8 mouse cellular contexts compared by ENCODE assay signal in the genomic region with DNA sequence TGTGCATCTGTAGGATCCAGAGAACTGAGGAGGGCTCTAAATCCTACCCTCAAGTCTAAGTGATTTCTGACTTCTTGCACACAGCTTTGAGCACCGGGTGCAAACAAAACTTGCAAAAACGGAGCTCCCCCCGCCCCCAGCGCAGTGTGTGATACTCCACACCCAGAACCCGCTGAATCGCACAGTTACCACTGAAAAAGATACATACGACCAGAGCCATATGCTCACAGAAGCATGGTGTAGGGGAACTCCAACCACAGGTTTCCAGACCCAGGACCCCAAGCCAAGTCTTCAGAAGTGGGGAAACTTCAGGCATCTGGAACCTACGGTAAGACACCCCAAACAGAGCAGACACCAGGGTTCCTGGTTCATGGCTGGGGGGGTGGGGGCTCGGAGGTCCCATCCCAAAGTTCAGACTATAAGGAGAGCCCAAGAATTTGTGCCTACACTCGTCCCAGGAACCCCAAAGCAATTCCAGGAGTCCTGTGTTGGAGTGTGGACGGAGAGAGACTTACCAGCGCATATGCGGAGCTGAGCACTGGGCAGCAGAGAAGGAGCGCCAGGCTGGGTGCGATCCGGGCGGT. TPM values are rescaled to one million over a fixed set of nuclear protein-coding genes. Genes with fewer than 3 reads are reported as not detected.
DNase-seq lines count a peak whose midpoint lies in the region; ATAC-seq and TF ChIP-seq lines count a peak whose summit lies in the region.

A gene (plus strand): TSS at position 151 of the 584 bp plus-strand sequence.

- no peak for TF ChIP-seq CTCF in thymus, adult 2 months (IDR thresholded peaks at IDR 0.05; ENCODE audit: borderline replicate concordance, control insufficient read depth, extremely low read depth, insufficient read depth, low read length, poor library complexity)

- peaks cover 21% of the 10 kb centered on the region for H3K27me3 ChIP-seq in thymus, adult 2 months (ENCODE audit: control insufficient read depth, insufficient read depth, low read length)
- H3K27me3 ChIP-seq in limb, embryonic 13.5 days, result peaks cover 33% of the 10 kb centered on the region

- intact Hi-C loops in left cerebral cortex, postnatal 25 days (cut with DNase I), result no loop called here

- peak within 1 kb of the TSS; percentile 80 for H3K4me2 ChIP-seq in limb, embryonic 13.5 days (replicated peaks)

- no peak for TF ChIP-seq POLR2A in thymus, adult 2 months (IDR thresholded peaks at IDR 0.05; ENCODE audit: control insufficient read depth, extremely low read depth, insufficient read depth, low read length, poor library complexity)

- H3K4me1 ChIP-seq in thymus, adult 2 months (replicated peaks; ENCODE audit: control insufficient read depth, insufficient read depth, low read length), result peaks cover 2% of the 10 kb centered on the region; the same call in 1 of the 2 replicates
- peaks cover 75% of the 10 kb centered on the region for H3K4me1 ChIP-seq in limb, embryonic 13.5 days

- peak within 1 kb of the TSS; percentile 94 for H3K9ac ChIP-seq in limb, embryonic 13.5 days

- no peak for DNase-seq in thymus, adult 2 months
- no peak for DNase-seq in thymus, postnatal 4 days
- no peak for DNase-seq in heart, adult 8-10 months (ENCODE audit: low spot score)
- no peak for DNase-seq in Muller cell, postnatal 12 days (ENCODE audit: inconsistent ontology term)
- DNase-seq in cerebellum, postnatal 14 days, result no peak
- DNase-seq in adipocyte (ENCODE audit: low spot score), result no peak
- DNase-seq in left cerebral cortex, postnatal 25 days (ENCODE audit: low spot score in 2 of 2), result no peak

- no peak for ATAC-seq in limb, embryonic 13.5 days (ENCODE audit: low FRiP score, low read depth)

- H3K27ac ChIP-seq in thymus, adult 2 months (ENCODE audit: control insufficient read depth, insufficient read depth, low read length), result no peak within 1 kb of the TSS
- H3K27ac ChIP-seq in limb, embryonic 13.5 days, result peak within 1 kb of the TSS; percentile 97

- H3K4me3 ChIP-seq in thymus, adult 2 months (ENCODE audit: control insufficient read depth, insufficient read depth, low read length), result no peak within 1 kb of the TSS
- H3K4me3 ChIP-seq in limb, embryonic 13.5 days, result peak within 1 kb of the TSS; percentile 83

- 19% methylated on average over 17 of the region's 17 CpGs for WGBS in thymus, adult 2 months
- WGBS in limb, embryonic 13.5 days, result under 1% methylated on average over 17 of the region's 17 CpGs

- no peaks in the 10 kb centered on the region for H3K9me3 ChIP-seq in limb, embryonic 13.5 days

- no peaks in the 10 kb centered on the region for H3K36me3 ChIP-seq in thymus, adult 2 months (ENCODE audit: control insufficient read depth, insufficient read depth, low read length)
- H3K36me3 ChIP-seq in limb, embryonic 13.5 days, result peaks cover 21% of the 10 kb centered on the region

RNA-seq across cellular contexts. Expression of the gene that starts here (rescaled TPM):
- 2.4 and 293 TPM in 2 replicates for polyA plus RNA-seq in thymus, adult 2 months (2012; rRNA removed)
- total RNA-seq in heart, adult 8-10 months (2022), result over 10,000 TPM; 10,766 to 11,632 (median 11,251) TPM
- 3.5 and 4.8 TPM in 2 replicates for polyA plus RNA-seq in limb, embryonic 13.5 days (2015; fragmentation: Nextera tagmentation; extraction: Ambion mirVana)
- total RNA-seq in left cerebral cortex, postnatal 25 days (2021), result not detected

Comparison
In these comparisons a context has a peak if more than half of its experiments do, and no peak if none do; other contexts are left out.
1. RNA of the gene that starts here (total RNA-seq): 10,766 to 11,632 TPM in heart, adult 8-10 months; not detected in left cerebral cortex, postnatal 25 days; every median in the first group is over 1,000 times any median in the second.